Mouse (Mus musculus) B cell, adult 2 months (primary cell): ENCODE data around the gene Smurf1.
A peak's percentile ranks its signal among the peaks of the same experiment; 100 is the strongest.

ENCODE experiments used
- DNase-seq, 2 experiments: peaks; one replicate each; pipeline ENCODE4 v3.0.0; 2022

Smurf1 gene

GRCm38 (mm10) chr5:144913923-144914322 is 51.7 kb downstream of the Smurf1 start:
- DNase-seq = no peak

- DNase-seq = no peak
These were observed 52.3 kb downstream of the Smurf1 start for GRCm38 (mm10) chr5:144913361-144913760.

GRCm38 (mm10) chr5:144912519-144913310 is 52.9 kb downstream of the Smurf1 start:
- no peak for DNase-seq

- no peak for DNase-seq
These were observed 56.1 kb downstream of the Smurf1 start for GRCm38 (mm10) chr5:144909521-144909920.

GRCm38 (mm10) chr5:144907591-144907990 is 58.1 kb downstream of the Smurf1 start:
- DNase-seq = no peak

- no peak for DNase-seq
These were observed 61.1 kb downstream of the Smurf1 start for GRCm38 (mm10) chr5:144904356-144905134.

GRCm38 (mm10) chr5:144901791-144902190 is 63.9 kb downstream of the Smurf1 start:
- no peak for DNase-seq

GRCm38 (mm10) chr5:144901035-144901434 is 64.6 kb downstream of the Smurf1 start:
- no peak for DNase-seq

- DNase-seq = no peak
These were observed 67.1 kb downstream of the Smurf1 start for GRCm38 (mm10) chr5:144898448-144899052.

GRCm38 (mm10) chr5:144897881-144898280 is 67.8 kb downstream of the Smurf1 start:
- DNase-seq = no peak

- DNase-seq = no peak
These were observed 74.4 kb downstream of the Smurf1 start for GRCm38 (mm10) chr5:144891276-144891675.

- no peak for DNase-seq
These were observed 79.5 kb downstream of the Smurf1 start for GRCm38 (mm10) chr5:144885968-144886650.

- DNase-seq = no peak
These were observed 80.9 kb downstream of the Smurf1 start for GRCm38 (mm10) chr5:144884629-144885217.

GRCm38 (mm10) chr5:144881670-144882399 is 83.8 kb downstream of the Smurf1 start:
- DNase-seq = no peak

GRCm38 (mm10) chr5:144877021-144877420 is 88.6 kb downstream of the Smurf1 start:
- DNase-seq = no peak

- peak; percentile 64 to 70 for DNase-seq
These were observed 89.8 kb downstream of the Smurf1 start for GRCm38 (mm10) chr5:144875892-144876291.

GRCm38 (mm10) chr5:144875227-144875626 is 90.4 kb downstream of the Smurf1 start:
- DNase-seq = no peak

GRCm38 (mm10) chr5:144872867-144873266 is 92.8 kb downstream of the Smurf1 start:
- DNase-seq = no peak

GRCm38 (mm10) chr5:144872326-144872725 is 93.3 kb downstream of the Smurf1 start:
- no peak for DNase-seq

- peak in 1 of 2 experiments; percentile 19 for DNase-seq
These were observed 93.9 kb downstream of the Smurf1 start for GRCm38 (mm10) chr5:144871775-144872174.

GRCm38 (mm10) chr5:144870782-144871181 is 94.9 kb downstream of the Smurf1 start:
- DNase-seq = no peak

- no peak for DNase-seq
These were observed 96.2 kb downstream of the Smurf1 start for GRCm38 (mm10) chr5:144869466-144869865.
